Mouse (Mus musculus): ENCODE results near the gene Nxph4. TPM values are rescaled to one million over a fixed set of nuclear protein-coding genes. Genes with fewer than 3 reads are reported as not detected.

The Nxph4 gene
- polyA plus RNA-seq, 1 experiment from 2014 or later, result 25.1 TPM

DNA sequence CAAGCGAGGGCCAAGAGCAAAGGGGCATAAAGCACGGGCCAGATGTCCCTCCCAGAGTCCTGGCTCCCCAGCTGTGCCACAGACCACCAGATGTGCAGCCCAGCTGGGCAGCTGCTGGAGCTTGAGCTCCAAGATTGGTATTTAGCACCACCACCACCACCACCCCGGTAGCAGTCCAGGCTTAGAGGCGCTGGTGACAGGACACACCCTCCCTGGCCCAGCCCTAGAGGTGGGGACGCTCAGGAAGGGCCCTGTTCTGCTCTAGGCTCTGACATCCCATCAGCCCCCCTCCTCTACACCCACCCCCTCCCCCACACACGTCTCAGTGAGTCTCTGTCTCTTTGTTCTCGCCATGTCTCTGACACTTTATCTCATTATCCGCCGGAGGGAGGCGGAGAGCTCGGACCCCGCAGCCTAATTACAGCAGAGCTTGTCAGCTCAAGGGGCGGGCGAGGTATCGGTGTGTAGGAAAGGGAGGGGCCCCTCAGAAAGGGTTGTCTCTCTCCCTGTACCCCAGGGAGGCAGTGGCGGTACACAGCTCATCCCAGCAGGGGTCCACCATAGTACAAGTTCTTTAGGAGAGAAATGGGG, 20.8 kb downstream of the Nxph4 start:
- Histone ChIP-seq H3K27me3 (peaks cover 62% of the 10 kb centered on the region), H3K9me3 (no peaks in the 10 kb centered on the region), H3K4me1 (peaks cover 88% of the 10 kb centered on the region), H3K9ac (no peak overlapping the region), H3K36me3 (peaks cover 16% of the 10 kb centered on the region), H3K4me2 (peak overlapping the region; percentile 97), H3K27ac (peak overlapping the region; percentile 62), H3K4me3 (peak overlapping the region; percentile 50)
- 0 out of 2 replicates have a peak, but pooled peaks have one; percentile 25 for ATAC-seq (ENCODE audit: insufficient number of reproducible peaks, low FRiP score, low TSS enrichment, low read depth)
- WGBS, result 2% methylated on average over 16 of the region's 16 CpGs

DNA sequence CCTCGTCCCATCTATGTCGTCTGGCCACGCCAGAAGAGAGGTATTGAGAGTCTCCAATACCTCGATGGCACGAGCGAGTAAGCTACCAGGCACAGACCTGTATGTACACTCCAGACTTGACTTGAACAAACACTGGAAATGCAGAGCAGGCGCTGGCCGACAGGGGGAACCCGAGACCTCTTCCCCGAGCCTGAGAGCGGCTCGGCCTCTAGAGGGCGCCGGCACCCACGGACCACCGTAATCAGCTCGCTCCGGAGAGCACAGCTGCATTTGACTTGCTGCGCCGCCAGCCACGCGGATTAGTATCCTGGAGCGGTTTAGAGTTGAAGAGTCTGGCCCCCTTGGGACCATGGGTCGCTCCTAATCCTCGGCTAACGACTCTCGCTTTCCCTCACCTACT, 21.5 kb downstream of the Nxph4 start:
- Histone ChIP-seq H3K4me1 (peaks cover 96% of the 10 kb centered on the region), H3K27me3 (peaks cover 70% of the 10 kb centered on the region), H3K4me3 (peak overlapping the region; percentile 50), H3K4me2 (peak overlapping the region; percentile 97), H3K9me3 (no peaks in the 10 kb centered on the region), H3K9ac (no peak overlapping the region), H3K36me3 (peaks cover 8% of the 10 kb centered on the region), H3K27ac (peak overlapping the region; percentile 62)
- 1% methylated on average over 27 of the region's 27 CpGs for WGBS
- ATAC-seq (ENCODE audit: insufficient number of reproducible peaks, low FRiP score, low TSS enrichment, low read depth), result peak; percentile 45

DNA sequence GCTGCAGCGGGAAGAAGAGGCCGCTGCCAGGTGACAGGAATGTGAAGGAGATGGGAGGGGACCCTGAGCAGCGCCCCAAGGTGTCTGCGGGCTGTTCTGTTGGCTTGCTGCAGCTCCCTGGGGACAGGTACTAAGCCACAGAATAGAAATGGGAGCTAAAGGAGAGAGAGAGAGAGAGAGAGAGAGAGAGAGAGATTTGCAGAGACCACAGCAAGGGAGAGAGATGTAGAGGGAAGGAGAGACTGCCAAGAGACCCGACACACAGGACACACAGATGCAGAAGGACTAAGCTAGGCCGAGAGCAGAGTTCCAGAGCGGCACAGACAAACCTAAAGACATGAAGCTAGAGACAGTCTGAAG, 22.1 kb downstream of the Nxph4 start:
- Histone ChIP-seq H3K4me1 (peaks cover 92% of the 10 kb centered on the region), H3K27ac (no peak overlapping the region), H3K27me3 (peaks cover 75% of the 10 kb centered on the region), H3K9ac (no peak overlapping the region), H3K9me3 (no peaks in the 10 kb centered on the region), H3K4me3 (peak overlapping the region; percentile 50), H3K36me3 (0 out of 2 replicates have a peak, but pooled peaks cover 3% of the 10 kb centered on the region), H3K4me2 (peak overlapping the region; percentile 97)
- no peak for ATAC-seq (ENCODE audit: insufficient number of reproducible peaks, low FRiP score, low TSS enrichment, low read depth)
- WGBS, result 2% methylated on average over 7 of the region's 7 CpGs

GRCm38 (mm10) chr10:127511634-127512306, 22.6 kb downstream of the Nxph4 start:
- ATAC-seq (ENCODE audit: insufficient number of reproducible peaks, low FRiP score, low TSS enrichment, low read depth), result no peak
- Histone ChIP-seq H3K36me3 (no peaks in the 10 kb centered on the region; the same call in 1 of the 2 replicates), H3K27me3 (peaks cover 80% of the 10 kb centered on the region), H3K9me3 (no peaks in the 10 kb centered on the region), H3K4me3 (peak overlapping the region; percentile 50), H3K9ac (0 out of 2 replicates have a peak overlapping the region, but pooled peaks have one; percentile 26), H3K27ac (no peak overlapping the region), H3K4me1 (peaks cover 88% of the 10 kb centered on the region), H3K4me2 (peak overlapping the region; percentile 97)
- WGBS, result under 1% methylated on average over 30 of the region's 46 CpGs

GRCm38 (mm10) chr10:127510895-127511617, 23.3 kb downstream of the Nxph4 start:
- H3K36me3 ChIP-seq, result peaks cover 3% of the 10 kb centered on the region; the same call in 1 of the 2 replicates
- no peaks in the 10 kb centered on the region for H3K9me3 ChIP-seq
- H3K27ac ChIP-seq, result no peak overlapping the region
- 13% methylated on average over 11 of the region's 11 CpGs for WGBS
- peak overlapping the region; percentile 97 for H3K4me2 ChIP-seq
- peaks cover 80% of the 10 kb centered on the region for H3K27me3 ChIP-seq
- ATAC-seq (ENCODE audit: insufficient number of reproducible peaks, low FRiP score, low TSS enrichment, low read depth), result no peak
- peaks cover 80% of the 10 kb centered on the region for H3K4me1 ChIP-seq
- no peak overlapping the region for H3K9ac ChIP-seq
- H3K4me3 ChIP-seq, result peak overlapping the region; percentile 50

- WGBS, result 17% methylated on average over 17 of the region's 17 CpGs
- no peak overlapping the region for H3K27ac ChIP-seq
- H3K4me1 ChIP-seq, result peaks cover 71% of the 10 kb centered on the region
- ATAC-seq (ENCODE audit: insufficient number of reproducible peaks, low FRiP score, low TSS enrichment, low read depth), result no peak
- no peaks in the 10 kb centered on the region for H3K9me3 ChIP-seq
- H3K4me2 ChIP-seq, result peak overlapping the region; percentile 75
- H3K27me3 ChIP-seq, result peaks cover 71% of the 10 kb centered on the region
- H3K4me3 ChIP-seq, result peak overlapping the region; percentile 36; the same call in 1 of the 2 replicates
- no peak overlapping the region for H3K9ac ChIP-seq
- peaks cover 9% of the 10 kb centered on the region for H3K36me3 ChIP-seq
Observed at GRCm38 (mm10) chr10:127509837-127510701, 24.3 kb downstream of the Nxph4 start.

DNA sequence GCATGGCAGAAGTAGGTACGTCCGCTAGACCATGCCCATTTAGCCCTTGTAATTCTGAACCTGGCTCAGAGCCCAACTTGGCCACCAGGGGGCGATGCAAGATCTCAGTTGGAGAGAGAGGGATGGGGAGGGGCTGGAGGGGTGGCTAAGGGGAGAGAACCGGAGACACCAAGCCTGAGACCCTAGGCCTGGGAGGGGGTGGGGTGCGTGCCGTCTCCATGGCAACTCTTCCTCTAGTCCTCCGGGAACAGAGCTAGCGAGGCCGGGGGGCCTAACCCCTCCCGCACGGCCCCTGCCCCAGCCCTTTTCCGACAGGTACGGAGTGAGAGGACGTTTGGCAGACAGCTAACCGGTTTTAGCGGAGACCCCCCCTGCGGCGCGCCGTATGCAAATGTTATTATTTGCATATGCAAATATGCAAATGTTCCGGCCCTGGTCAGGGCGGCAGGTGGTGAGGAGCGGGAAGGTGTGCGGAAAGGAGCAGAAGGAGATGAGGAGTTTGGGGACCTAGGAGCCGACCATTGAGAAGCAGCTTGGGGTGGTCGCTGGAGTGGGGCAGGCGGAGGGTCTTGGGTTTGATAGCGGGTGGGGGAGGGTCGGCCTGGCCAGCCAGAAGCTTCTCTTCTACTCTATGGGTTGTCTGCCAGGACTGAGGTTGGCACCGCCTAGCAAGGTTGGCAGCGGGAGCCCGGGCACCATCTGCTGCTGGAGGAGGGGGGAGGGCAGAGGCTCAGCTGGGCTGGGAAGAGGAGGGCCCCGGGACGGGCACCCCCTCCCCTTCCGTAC, 25.1 kb downstream of the Nxph4 start:
- 1% methylated on average over 35 of the region's 35 CpGs for WGBS
- Histone ChIP-seq H3K27me3 (peaks cover 63% of the 10 kb centered on the region), H3K9me3 (no peaks in the 10 kb centered on the region), H3K9ac (no peak overlapping the region), H3K27ac (no peak overlapping the region), H3K36me3 (peaks cover 13% of the 10 kb centered on the region), H3K4me3 (peak overlapping the region; percentile 36), H3K4me2 (peak overlapping the region; percentile 75), H3K4me1 (peaks cover 62% of the 10 kb centered on the region)
- no peak for ATAC-seq (ENCODE audit: insufficient number of reproducible peaks, low FRiP score, low TSS enrichment, low read depth)

GRCm38 (mm10) chr10:127508239-127508638, 26.1 kb downstream of the Nxph4 start:
- Histone ChIP-seq H3K27ac (no peak overlapping the region), H3K27me3 (peaks cover 53% of the 10 kb centered on the region), H3K4me2 (peak overlapping the region; percentile 75), H3K9me3 (no peaks in the 10 kb centered on the region), H3K4me3 (peak overlapping the region; percentile 36; the same call in 1 of the 2 replicates), H3K9ac (no peak overlapping the region), H3K4me1 (peaks cover 52% of the 10 kb centered on the region), H3K36me3 (peaks cover 17% of the 10 kb centered on the region)
- 5% methylated on average over 15 of the region's 15 CpGs for WGBS
- no peak for ATAC-seq (ENCODE audit: insufficient number of reproducible peaks, low FRiP score, low TSS enrichment, low read depth)

- Histone ChIP-seq H3K36me3 (peaks cover 56% of the 10 kb centered on the region), H3K27ac (peak within 1 kb of the TSS; percentile 24), H3K9me3 (no peaks in the 10 kb centered on the region), H3K4me3 (no peak within 1 kb of the TSS), H3K4me1 (no peaks in the 10 kb centered on the region), H3K27me3 (no peaks in the 10 kb centered on the region), H3K9ac (no peak within 1 kb of the TSS), H3K4me2 (no peak within 1 kb of the TSS)
- ATAC-seq (ENCODE audit: insufficient number of reproducible peaks, low FRiP score, low TSS enrichment, low read depth), result peak; percentile 38
- WGBS, result 67% methylated on average over 13 of the region's 13 CpGs
Observed at GRCm38 (mm10) chr10:127500894-127501893, 33.2 kb downstream of the Nxph4 start, which contains the start of gene Stac3. Gene Stac3, plus strand, starts transcription at chr10:127501686.

GRCm38 (mm10) chr10:127500042-127500441, 34.3 kb downstream of the Nxph4 start:
- no peak for ATAC-seq (ENCODE audit: insufficient number of reproducible peaks, low FRiP score, low TSS enrichment, low read depth)
- Histone ChIP-seq H3K4me1 (no peaks in the 10 kb centered on the region), H3K36me3 (peaks cover 59% of the 10 kb centered on the region), H3K27me3 (no peaks in the 10 kb centered on the region), H3K9me3 (no peaks in the 10 kb centered on the region), H3K4me2 (no peak overlapping the region), H3K9ac (no peak overlapping the region), H3K4me3 (no peak overlapping the region), H3K27ac (no peak overlapping the region)
- 79% methylated on average over 4 of the region's 4 CpGs for WGBS

All from limb, embryonic 15.5 days (tissue).